Mouse (Mus musculus): Measurements from ENCODE around the gene Slc13a3.

- TF ChIP-seq CTCF (IDR thresholded peaks at IDR 0.05; ENCODE audit: borderline replicate concordance, insufficient read depth, low read length), result no peak
- TF ChIP-seq POLR2A (IDR thresholded peaks at IDR 0.05; ENCODE audit: low read depth, low read length), result no peak
Measured at GRCm38 (mm10) chr2:165397502-165398163, 75.4 kb downstream of the Slc13a3 start.

All from embryonic fibroblast, embryonic 13.5 days (primary cell).